Mouse (Mus musculus) megakaryocyte, adult 5-6 weeks (primary cell): ENCODE data around the gene Mylk. TPM values are rescaled to one million over a fixed set of nuclear protein-coding genes. Genes with fewer than 3 reads are reported as not detected.
"Not testable (repeated sequence)": the region's sequence is repeated elsewhere in the genome, so short reads cannot be mapped to it uniquely, and the experiment has no call there.

Source experiments
- ATAC-seq: 2 replicates; pipeline ENCODE4 v1.8.0; 2016; ENCODE audit warnings: mild to moderate bottlenecking, inconsistent platforms; ENCODE audit not compliant: poor library complexity, severe bottlenecking
- total RNA-seq, 2 experiments: library from RNA; stranded (forward) in 1 of 2; stranded (reverse) in 1 of 2; fragments of 153-499, 151-499 nt in 1 of 2; fragments of 221-1000, 200-1000 nt in 1 of 2; gene quantifications; 2 replicates each; pipeline versions ENCODE4 v1.2.3 to v1.2.4; 2015 to 2017

Gene Mylk
- total RNA-seq (2015) (1.6 and 1.9 TPM in 2 replicates), total RNA-seq (2017) (2.4 and 5.0 TPM in 2 replicates)

DNA sequence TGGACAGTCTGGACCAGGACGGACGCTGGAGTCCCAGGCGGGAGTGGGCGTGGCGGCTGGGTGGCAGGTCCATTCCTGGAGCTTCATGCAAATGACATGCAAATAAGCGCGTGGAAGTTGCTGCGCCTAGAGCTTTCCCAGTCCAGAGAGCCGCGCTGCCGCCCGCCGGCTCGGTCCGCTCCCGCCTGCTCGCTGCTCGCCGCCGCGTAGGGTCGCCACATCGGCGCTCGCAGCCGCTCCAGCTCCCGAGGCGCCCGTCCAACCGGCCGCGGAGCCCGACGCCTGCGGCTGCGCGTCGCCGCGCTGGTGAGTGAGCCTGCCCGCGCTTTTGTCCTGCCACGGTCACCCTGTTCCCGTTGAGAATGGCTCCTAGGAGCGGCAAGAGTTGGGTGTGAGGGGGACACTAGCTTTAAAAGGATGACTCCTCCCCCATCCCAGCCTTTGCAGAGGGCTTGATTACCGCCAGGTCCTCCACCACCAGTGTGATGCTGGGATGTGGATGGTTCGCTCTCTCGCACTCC, at the start of gene Mylk:
TSS of gene Mylk (plus strand) at position 146 of the 521 bp plus-strand sequence.
- ATAC-seq = peak; percentile 77

DNA sequence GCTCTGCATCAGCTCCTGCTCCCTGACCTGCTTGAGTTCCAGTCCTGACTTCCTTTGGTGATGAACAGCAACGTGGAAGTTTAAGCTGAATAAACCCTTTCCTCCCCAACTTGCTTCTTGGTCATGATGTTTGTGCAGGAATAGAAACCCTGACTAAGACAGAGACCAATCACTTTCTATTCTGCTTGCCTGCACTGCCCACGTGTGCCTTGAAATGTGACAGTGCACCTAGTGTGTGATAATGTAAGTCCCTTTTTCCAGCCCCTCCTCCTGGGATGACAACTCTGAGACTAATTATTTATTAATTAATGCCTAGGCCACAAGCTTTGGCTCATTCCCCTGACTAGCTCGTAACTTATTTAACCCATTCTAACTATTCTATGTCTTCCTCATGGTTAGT, 46.3 kb upstream of the Mylk start:
- not testable (repeated sequence) for ATAC-seq

DNA sequence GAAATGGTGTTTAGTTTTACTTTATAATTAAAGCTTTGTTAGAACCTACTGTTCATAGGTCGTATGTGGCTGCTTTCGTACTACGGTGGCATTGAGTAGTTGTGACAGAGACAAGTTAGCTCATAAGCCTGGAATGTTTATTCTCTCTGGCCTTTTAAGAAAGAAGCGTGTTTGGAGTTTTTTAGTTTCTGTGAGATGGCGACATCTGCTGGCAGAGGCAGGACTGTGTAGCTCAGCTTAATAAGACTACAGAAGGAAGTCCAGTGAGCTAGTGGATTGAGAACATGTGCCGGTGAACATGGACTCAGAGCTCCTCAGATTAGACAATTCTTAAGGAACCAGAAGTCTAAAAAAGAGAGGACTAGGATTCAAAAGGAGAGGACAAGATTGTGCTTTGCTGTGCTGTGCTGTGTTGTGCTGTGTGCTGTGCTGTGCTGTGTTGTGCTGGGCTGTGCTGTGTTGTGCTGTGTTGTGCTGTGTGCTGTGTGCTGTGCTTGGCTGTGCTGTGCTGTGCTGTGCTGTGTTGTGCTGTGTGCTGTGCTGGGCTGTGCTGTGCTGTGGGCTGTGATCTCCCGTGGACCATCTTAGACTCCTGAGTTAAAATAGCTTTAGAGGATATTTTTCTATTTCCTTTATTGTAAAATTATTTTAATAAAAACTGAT, 44.7 kb upstream of the Mylk start:
- ATAC-seq = peak; percentile 91

GRCm38 (mm10) chr16:34700828-34701216, 44.2 kb upstream of the Mylk start:
- no peak for ATAC-seq

- no peak for ATAC-seq
These were observed 39.0 kb upstream of the Mylk start for GRCm38 (mm10) chr16:34706019-34706418.

DNA sequence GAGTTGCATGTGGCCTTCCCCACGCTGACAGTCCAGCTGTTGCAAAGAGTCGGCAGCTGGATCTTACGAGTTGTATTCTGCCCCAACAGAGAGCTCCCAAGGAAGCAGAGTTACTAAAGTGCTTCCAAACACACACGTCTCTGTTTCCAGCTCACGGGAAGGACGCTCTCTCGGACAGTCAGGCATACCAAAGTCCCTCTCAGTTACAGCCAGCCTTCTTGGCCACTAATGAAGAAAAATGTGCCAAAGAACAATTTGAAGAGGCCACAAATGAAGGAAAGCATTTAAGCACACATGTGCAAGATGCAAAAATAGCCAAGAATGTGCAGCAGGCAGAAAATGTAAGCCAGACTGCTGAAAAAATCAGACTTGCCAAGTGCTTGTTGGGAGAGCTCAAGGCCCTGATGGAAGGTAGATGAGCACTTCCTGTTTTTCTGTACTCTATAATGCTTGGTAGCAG, 38.5 kb upstream of the Mylk start:
- no peak for ATAC-seq

DNA sequence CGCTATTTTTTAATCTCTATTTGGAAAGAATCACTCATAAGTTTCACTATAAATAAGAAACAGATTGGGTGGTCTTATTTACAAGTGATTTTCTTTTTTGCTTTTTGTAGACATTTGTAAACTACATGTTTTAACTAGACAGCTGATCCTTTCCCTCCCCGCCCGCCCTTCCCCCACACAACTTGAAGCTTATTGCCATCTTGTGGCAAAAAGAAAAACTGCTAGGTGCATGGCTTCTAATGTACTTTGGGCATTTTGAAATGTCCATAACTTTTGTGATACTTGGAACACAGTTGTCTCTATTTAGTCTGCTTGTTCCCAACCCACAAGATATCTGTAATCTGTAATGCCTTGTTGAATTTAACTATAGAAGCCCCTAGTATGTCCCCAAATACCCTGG, 33.5 kb upstream of the Mylk start:
- no peak for ATAC-seq

- ATAC-seq = no peak
These were observed 19.9 kb upstream of the Mylk start for GRCm38 (mm10) chr16:34725156-34725555.

DNA sequence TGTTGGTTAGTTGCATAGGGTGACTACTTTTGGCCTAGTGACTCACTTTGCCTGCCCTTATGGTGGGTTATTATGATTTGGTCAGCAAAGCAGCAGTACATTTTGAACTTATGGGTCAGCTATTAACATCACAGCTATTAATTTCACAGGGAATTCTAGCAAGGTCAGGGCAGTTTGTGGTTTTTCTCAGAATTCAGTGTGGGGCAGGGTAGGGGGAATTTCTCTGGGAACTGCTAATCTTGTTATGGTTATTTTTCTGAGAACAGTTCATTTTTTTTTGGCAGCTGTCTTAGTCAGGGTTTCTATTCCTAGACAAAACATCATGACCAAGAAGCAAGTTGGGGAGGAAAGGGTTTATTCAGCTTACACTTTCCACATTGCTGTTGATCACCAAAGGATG, 16.4 kb upstream of the Mylk start:
- ATAC-seq = not testable (repeated sequence)

DNA sequence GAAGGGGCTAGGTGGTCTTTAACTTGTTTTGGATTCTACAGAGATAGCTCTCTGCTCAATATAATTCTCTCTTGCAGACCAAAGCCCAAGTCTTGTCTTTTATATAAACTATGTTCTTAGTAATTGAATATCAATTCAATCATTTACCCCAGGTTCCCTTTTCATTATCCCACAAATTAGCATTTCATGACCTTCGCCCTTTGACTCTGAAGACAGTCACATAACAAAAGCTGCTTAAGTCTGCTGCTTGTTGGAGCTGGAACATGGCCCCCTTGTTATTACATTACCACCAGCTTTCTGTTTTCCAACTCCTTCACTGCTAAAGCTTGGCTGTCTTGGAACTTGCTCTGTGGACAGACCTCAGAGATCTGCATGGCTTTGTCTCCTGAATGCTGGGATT, 15.6 kb upstream of the Mylk start:
- ATAC-seq = no peak

GRCm38 (mm10) chr16:34738656-34739233, 6.3 kb upstream of the Mylk start:
- ATAC-seq = peak; percentile 94

DNA sequence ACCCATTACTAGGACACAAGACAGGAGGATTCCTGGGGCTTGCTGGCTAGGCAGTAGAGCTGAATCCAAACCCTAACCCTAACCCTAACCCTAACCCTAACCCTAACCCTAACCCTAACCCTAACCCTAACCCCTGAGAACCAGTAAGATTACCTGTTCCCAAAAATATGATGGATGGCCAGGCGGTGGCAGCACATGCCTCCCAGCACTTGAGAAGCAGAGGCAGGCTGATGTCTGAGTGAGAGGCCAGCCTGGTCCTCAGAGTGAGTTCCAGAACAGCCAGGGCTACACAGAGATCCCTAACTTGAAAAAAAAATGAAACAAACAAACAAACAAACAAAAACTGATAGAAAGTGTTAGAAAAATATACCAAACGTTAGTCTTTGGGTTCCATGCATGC, 2.1 kb upstream of the Mylk start:
- ATAC-seq = no peak

GRCm38 (mm10) chr16:34748081-34748720, 3.2 kb downstream of the Mylk start:
- no peak for ATAC-seq

- no peak for ATAC-seq
These were observed 4.5 kb downstream of the Mylk start for GRCm38 (mm10) chr16:34749536-34749935.

DNA sequence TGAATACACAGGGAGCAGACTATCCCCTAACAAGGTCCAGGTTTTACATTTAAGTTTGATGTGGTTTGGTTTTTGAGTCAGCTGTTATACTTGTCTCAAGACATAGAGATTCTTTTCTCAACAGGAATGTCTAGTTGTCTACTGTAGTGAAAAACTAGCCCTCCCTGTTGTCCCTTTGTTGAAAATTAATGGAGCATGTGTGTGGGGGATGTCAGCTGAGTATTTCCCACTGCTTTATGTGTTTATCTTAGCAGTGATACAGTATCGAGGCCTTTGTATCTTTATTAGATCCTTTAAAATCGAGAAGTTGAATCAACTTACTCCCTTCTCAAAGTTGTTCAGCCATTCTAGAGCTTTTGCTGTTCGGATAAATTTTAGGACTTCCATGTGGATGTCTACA, 7.0 kb downstream of the Mylk start:
- ATAC-seq = no peak

GRCm38 (mm10) chr16:34752977-34753376, 8.0 kb downstream of the Mylk start:
- ATAC-seq = peak; percentile 87

DNA sequence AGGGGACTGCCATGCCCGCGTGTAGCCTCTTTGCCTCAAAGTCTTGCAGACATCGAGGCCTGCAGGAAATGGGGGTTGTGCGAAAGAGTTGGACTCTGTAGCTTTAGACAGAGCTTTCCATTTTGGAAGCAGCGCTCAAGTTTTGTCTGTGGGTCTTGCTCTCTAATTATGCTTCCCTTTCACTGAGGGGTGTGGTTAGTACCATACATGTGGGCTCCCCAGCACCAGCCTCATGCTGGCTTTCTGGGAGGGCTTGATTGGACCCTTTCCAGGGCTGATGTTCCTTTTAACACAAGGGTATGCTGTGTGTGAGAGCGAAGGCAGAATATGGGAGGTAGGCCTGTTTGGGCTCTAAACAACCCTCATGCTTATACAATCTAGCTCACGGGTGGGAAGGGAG, 12.0 kb downstream of the Mylk start:
- no peak for ATAC-seq

- no peak for ATAC-seq
These were observed 13.2 kb downstream of the Mylk start for GRCm38 (mm10) chr16:34758205-34758604.

DNA sequence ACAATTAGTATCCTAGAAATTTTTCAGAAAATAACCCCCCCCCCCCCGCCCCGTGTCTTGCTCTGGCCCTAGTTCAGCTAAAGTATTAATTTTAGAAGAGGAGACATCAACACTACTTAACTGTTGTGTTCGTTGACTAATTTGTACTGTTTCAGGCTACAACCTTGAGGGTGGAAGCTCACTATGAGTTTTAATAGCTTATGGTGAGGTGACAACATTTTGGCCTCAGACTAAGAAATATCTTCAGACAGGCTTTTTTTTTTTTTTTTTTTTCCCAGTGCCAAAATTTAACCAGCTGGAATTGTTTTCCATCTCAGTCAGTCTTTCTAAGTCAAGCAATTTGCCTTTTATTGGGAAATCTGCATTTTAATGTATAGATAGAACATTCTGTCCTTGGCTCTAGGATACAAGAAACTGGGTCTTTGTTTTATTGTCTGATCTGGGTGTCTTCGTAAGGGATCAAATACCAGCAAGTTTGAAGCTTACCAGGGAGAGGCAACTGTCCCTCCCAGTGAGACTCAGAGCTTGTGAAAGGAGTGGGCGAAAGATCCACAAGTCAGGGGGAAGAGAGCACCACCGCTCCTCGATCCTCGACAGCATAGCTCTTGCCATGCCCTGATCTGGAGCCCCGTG, 19.1 kb downstream of the Mylk start:
- no peak for ATAC-seq

DNA sequence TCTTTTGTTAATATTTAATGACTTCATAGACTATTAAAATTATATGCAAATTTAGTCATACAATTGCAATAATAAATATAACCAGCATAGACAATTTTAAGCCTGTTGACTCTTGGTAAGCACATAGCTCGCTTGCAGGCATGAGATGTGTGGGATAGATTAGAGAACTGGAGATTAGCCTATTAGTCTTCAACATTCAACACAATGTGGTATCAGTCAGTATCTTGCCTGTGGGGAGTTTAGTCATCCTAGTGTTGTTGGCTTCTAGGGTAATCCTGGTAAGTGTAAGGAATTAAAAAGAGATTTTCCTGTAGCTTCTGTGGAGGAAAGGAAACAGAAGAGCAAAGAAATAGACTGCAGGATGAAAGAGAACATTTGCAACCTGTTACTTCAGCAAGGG, 20.7 kb downstream of the Mylk start:
- ATAC-seq = no peak

GRCm38 (mm10) chr16:34766193-34766592, 21.2 kb downstream of the Mylk start:
- ATAC-seq = no peak

GRCm38 (mm10) chr16:34767443-34767842, 22.4 kb downstream of the Mylk start:
- no peak for ATAC-seq
